Mouse (Mus musculus) adrenal gland, postnatal 25 days (tissue): ENCODE results near the gene Rap2b. TPM values are rescaled to one million over a fixed set of nuclear protein-coding genes. Genes with fewer than 3 reads are reported as not detected.

ENCODE experiments used
- DNase-seq: peaks from one replicate; pipeline ENCODE4 v3.0.0; 2021; ENCODE audit warnings: mixed read lengths
- long read RNA-seq: library from polyadenylated mRNA; stranded (forward); transcript quantifications from one replicate; pipeline ENCODE4 v2.0.0, GENCODE M21; 2021
- total RNA-seq: library from RNA; stranded (reverse); gene quantifications from 2 replicates; pipeline ENCODE4 v1.2.3, GENCODE M21; 2021

Rap2b gene
- total RNA-seq: 4.4 and 5.8 TPM in 2 replicates
- long read RNA-seq, full-length matches to known transcripts: 14 of 14 reads
- long read RNA-seq, partial matches to known transcripts: 0 of 14 reads
- long read RNA-seq, other reads (novel, unspliced or antisense): 0 of 14 reads

DNA sequence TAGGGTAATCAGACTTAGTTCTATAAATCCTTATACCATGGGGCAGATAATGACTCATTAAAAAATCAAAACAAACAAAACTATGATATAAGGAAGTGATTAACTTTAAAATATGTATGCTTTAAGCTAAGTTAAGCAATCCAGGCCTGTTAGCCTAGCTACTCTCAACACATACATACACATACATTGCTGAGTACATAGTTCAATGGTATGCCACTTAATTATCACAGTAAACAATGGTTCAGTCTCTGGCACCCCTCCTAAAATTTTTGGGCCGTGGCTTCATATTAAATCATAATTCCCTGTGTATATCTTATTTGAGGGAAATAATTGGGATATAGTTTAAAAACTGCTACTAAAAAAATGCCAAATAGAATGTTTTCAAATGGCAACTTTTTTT lies at the start of gene Rap2b:
Gene Rap2b (plus strand): TSS at position 301 of the 400 bp plus-strand sequence.
- DNase-seq: no peak

DNA sequence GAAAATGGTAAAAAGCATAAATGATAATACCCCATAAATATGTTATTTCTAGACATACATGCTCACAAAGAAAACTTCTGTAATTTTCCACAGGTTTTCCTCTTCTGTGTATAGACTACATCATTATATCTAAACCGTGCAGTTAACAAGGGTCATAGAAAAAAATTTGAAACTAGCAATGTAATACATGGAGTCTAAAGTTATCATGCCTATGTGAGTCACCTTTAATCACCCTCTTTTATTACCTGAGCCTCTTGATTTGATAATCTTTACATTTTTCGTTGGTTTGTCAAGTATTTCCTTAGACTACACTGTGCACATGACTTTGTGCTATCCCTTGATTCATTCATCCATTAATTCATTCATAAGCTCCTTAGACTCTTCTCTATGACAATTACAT lies 46.4 kb upstream of the Rap2b start:
- DNase-seq: no peak

DNA sequence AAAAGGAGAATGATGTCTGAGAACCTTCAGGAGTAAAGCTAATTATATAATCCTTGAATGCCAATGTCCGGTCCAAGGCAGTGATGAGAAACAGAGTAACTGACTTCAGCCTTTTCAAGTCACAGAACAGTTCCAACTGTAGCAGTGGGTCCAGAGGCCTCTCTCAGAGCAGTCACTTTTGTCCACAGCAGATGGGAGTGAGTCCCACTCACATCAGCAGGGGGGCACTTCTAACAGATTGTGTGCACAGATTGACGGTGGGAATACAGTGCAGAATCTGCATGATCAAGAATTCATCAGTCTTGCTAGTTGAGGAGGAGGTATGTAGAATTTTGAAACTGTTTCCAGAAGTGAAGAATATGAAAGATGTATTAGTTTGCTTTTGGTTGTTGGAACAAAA lies 41.4 kb upstream of the Rap2b start:
- DNase-seq: no peak

DNA sequence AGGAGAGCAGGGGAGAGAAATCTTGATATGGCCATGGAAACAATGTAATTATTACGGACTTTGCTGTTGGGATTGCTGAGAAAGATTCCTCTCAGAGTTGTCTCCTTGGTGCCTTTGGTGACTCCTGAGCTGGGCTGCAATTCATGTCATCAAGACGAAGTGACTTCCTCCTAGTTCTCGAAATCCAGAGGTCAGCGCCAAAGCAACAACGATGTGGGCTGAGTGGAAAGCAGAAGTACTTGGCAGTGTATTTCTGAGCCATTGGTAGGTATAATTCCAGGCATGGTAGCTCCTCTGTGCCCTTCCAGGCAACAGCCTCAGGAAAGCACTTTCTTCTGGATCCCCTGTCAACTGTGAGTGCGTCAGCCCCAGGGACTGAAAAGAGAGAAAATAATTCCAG lies 39.8 kb upstream of the Rap2b start:
- no peak for DNase-seq

DNA sequence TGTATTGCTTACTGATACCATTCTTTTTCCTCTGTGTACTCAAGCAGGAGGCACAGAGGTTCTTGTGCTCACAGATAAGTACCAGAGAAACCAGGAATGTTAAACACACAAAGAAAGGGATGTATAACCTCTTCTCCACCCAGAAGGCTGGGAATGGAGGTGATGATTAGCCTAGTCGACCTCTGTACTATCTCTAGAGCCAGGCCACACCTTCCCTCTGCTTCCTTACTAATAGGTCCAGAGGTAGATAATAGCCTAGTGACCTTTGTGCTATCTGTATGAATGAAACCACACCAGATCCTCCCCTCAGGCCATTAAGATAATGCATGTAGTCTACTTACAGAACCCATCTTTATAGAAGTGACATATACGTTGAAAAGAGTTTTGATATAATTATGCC lies 25.2 kb upstream of the Rap2b start:
- DNase-seq: no peak

DNA sequence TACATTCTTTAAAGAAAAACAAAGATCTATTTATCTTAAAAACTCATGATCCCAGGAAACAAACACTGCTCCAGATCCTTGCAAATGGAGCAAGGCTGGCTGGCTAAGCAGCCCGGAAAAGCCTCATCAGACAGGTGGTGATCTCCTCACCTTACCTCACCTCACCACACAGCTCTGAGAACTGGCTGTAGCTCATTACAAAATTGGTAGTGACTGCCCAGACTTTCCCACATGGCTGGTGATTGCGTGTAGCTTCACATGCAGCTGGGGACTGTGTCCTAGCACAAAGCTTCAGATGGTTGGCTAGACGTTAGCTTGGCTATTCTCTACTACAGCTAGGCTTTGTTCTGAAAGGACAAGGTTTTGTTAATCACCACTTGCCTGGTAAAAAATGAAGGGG lies 24.2 kb upstream of the Rap2b start:
- DNase-seq: no peak

DNA sequence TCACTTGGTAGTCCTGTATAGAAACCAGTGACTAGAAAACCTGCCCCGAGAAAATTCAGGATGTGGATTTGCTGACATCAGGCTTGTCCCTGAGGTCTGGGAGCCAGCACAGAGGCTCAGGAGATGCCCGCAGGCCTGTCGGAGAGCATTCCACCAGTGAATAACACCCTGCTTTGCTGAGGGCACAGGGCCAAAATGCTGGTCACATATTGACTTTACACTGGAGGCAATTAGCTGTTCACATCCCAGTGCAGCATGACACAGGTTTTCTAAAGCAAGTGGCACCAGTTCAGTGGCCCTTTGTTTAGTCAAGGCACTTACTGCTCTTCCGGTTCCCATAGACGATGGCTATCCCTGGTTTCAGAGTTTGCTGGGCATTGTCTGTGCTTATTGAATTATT lies 21.1 kb upstream of the Rap2b start:
- no peak for DNase-seq

DNA sequence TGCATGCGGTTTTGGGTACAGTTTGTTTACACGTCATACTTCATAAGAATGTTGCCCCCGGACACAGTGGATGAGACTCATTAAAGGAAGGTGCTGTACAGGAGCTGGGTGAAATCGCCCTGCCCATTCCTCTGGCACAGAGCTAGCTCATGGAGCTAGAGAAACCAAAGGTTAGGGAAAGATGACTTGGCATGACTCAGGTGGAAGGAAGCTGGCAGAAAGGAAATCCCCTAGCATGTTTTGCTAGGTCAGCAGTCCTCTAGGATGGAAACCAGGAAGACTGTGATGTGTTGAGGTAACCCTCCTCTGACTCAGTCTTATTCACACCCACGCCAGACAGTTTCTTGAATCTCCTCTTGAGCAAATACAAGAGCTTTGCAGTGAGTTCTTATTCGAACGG lies 17.4 kb upstream of the Rap2b start:
- no peak for DNase-seq

DNA sequence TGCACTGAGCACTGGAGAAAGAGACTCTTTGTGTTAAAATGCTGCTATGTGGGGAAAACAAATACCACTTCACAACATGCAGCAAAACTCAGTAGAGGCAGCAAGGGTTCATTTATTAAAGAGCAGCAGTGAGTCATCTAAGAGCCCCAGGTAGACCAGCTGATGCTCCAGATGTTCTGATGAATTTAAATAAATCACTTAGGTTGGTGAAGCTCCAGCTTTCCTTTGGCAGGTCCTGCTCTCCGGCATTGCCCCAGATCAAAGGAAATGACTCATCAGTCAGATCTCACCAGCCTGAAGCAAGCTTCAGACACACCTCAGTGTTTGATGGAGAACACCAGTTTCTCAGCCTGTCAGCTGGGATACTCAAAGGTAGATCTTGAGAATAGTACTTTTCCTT lies 15.8 kb upstream of the Rap2b start:
- DNase-seq: no peak

DNA sequence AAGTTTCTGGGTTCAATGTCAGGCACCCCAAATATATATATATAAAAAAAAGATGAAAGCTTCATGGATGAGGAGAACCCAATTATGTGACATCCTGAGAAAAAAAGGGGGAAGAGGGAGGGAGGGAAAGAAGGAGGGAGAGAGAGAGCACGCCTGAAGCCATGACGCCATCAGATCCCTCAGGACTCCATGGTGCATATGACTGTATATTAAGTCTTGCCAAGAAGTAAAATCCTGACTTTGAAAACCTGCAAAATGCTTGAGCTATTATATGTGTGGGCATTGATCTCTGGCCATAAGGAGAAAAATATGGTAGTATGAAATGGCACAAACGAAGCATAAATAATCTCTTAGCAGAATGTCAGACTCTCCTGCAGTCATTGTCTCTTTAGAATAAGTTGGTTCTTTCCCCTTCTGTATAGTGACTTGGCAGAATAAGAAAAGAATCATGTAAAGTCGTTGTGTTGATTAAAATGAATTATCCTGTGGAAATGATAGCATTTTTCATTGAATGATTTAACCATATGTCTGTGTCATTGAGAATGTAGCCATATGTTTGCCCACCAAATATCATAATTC lies 13.3 kb upstream of the Rap2b start:
- DNase-seq: no peak

DNA sequence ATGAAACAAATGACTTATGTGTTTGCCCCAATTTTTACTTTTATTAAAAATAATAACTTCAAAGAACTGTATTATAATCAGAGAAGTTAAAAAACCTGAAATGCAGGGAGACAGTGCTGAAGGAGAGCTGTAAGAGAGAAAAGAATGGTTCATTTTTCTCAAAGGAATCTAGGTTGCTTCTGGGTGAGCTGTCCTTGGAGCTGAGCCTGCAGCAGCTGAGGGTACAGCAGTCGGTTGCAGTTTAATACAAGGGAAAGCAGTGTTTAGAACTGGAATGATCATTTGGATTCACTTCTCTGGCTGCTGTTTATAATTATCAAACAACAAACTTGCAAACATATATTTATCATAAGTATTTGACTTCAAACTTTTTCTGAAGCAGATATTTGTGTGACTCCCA lies 12.0 kb upstream of the Rap2b start:
- no peak for DNase-seq

DNA sequence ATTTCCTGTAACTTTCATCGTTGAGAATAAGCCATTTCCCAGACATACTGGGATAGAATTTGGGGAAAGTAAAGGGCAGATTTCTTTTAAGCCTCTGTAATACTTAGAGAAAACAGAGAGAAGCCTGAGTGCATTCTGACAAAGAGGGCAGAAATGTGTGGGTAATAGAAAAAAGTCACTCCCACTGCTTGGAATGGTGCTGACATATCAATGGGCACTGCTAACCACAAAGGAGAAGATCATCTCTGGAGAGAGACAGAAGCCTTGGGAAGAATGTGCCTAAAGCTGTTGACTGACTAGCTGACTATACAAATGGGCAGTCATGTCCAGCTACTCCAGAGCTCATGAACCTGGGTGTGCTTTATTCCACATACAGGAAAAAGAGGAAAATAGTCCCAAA lies 6.0 kb upstream of the Rap2b start:
- DNase-seq: no peak

DNA sequence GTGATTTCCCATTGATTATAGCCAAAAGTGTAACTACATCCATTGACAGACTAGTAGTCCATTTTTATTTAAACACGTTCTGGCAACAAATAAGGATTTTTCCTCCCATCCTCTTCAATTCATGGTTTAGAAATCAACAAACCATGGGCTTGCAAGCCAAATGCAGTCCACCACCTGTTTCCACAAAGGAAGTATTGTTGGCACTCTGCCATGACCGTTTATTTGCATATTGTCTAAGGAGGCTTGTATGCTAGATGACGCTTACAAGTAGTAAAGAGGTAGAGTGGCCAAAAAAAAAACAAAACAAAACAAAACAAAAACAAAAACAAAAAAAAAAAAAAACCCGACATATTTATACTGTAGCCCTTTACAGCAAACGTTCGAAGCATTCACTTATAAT lies 3.3 kb upstream of the Rap2b start:
- DNase-seq: no peak

DNA sequence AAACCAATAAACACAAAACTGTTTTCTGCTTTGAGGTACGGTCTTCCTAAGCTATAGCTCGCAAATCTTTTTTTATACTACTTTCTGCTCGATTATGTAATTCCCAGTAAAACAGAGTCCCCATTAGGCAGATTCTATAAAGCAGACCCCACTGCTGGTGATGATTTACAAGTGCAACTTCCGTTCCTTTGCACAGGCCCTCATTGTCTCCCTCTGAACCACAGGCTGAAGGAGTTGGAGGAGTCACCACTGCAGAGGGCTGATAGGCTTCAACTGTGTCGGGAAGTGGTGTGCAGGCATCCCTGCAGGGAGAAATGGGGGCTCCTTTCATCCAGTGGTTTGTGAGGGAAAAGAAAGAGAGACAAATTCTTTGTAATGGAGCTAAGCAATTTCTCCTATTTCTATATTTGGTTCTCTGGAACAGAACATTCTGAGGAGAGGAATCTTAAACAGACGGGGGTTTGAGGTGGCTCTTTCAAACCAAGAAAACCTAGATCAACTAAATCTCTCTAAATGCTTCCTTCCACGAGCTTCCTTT lies 2.6 kb upstream of the Rap2b start:
- DNase-seq: no peak

DNA sequence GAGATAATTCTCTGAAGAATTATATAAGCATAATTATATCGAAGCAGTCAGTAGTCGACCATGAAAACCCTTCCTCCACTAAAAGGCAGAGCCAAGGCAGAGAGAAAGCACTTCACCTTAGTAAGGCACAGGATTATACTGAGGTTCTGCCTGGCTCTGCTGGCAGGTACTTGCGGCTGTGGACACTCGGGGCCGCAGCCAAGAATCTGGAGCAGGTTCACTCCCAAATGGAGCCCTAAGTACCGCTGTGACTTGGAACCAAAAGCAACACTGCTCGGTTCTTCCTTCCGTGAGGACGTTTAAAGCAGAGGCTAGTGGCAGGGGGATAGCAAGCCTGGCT lies 1.4 kb downstream of the Rap2b start:
- peak; percentile 12 for DNase-seq

DNA sequence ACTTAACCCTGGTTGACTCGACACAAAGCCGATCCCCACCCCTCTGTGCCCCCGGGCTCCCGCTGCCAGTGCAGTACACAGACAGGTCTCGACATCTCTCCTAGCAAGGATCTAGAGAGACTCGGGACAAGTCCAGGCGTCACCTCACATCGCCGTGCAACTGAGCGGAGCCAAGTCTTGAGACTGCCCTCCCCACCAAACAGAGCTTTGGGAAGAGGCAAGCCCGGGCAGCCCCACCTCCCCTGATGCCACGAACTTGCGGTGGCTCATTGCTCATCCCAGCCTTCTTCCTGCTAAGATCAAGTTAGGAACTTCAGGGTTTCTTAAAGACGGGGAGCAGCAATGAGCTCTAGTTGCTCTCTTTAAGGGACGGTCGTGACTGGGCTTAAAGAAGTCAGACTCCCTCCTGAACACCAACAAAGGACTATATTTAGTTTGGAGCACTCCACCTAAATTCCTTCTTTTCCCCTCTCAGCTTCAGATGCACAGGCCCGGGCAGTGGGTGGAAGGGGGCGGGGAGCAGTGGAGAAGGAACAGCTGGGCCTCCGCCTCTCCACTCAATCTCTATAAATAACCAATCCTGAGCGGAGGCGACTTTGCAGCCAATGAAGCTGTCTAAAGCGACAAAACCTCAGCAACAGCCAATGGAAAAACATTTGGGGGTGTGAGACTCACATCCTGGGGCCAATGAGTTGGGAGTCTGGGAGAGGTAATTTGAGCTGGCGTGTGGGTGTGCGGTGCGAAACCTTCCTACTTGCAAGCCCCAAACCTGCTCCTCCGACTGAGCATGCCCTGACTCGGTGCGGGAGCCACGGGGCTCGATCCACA lies 1.9 kb downstream of the Rap2b start:
- peak; percentile 85 for DNase-seq

DNA sequence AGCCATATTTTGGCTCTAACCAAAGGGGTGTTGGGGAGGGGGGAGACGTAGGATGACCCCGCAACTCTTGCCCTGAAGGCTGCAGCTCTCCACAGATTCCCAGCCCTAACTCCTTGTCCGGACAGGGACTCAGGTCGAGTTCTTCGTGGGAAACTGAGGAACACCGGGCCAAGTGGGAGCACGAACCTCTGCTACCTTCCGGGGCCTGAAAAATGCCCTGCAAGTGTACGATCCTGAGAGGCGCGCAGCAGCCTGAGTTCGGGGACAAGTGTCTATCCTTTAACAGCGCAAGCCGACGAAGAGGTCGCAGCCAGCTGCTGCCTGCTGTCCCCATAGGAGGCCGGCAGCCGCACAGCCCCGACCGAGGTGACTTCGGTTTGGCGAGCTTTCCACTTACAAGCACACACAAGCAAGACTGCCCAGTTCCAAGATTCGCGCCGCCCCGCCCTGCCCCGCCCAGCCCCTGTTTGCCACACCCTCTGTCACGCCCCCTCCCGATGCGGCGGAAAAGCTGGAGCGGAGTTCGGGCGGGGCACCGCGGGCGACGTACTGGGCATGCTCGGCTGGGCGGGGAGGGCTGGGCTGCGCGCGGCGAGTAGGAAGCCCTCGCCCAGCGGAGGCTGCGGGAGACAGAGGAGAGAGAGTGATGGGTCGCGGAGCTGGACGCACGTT lies 2.7 kb downstream of the Rap2b start:
- DNase-seq: peak; percentile 98

DNA sequence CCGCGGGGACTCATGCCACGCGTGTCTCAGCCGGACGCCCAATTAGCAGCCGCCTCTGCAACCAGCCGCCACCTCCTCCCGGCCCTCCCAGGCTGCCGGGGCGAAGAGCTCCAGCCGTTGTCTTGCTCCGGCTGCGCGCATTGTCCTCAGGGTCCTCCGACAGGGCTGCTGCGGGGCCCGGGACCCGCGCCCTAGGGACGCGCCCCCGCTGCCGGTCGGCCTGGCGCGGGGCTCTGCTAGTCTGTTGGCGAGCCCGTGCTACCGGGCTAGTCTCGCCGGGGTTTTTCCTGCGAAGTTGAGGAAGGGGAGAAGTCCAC lies 3.2 kb downstream of the Rap2b start:
- no peak for DNase-seq

DNA sequence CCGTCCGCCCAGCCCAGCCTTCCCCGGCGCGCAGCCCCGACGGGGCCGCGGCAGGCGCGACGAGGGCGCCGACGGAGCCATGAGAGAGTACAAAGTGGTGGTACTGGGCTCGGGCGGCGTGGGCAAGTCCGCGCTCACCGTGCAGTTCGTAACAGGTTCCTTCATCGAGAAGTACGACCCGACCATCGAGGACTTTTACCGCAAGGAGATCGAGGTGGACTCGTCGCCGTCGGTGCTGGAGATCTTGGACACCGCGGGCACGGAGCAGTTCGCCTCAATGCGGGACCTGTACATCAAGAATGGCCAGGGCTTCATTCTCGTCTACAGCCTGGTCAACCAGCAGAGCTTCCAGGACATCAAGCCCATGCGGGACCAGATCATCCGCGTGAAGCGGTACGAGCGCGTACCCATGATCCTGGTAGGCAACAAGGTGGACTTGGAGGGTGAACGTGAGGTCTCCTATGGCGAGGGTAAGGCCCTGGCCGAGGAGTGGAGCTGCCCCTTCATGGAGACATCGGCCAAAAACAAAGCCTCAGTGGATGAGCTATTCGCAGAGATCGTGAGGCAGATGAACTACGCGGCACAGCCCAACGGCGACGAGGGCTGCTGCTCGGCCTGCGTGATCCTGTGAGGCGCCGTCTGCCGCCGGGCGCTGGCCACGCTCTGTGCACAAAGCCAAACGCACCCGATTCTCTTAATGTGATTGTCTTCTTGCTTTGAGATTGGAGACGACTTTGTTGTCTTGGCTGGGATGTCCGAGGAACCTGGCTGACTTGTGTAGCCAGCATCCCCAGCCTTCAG lies 3.7 kb downstream of the Rap2b start:
- DNase-seq: peak; percentile 47

DNA sequence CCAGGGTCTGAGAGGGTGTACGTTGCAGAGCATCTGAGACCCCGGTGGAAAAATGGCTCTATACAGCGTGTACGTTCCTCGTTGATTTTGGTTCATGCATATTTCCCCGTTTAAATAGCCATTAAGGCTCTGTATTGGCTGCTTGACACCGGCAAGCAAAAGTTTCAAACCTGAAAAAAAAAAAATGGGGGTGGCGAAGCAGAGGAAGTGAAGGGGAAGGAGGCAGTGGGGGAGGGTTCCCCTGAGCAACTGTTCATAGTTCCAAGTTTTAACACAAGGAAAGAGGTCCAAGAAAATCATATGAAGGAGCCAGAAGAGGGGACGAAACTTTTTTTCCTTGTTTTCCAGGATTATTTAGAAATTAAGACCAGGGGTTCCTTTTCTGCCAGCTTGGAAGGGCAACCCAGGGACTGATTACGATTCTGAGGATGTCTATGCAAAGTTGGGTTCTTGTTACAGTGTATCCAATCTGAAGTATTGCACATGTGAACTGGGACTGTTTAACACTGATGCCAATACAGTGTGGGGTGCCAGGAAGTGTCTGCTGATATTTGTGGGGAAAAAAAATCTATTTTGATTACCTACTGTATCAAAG lies 4.4 kb downstream of the Rap2b start, which contains the start of gene B430305J03Rik:
Gene B430305J03Rik (minus strand): TSS at position 173 of the 595 bp plus-strand sequence.
- DNase-seq: no peak

DNA sequence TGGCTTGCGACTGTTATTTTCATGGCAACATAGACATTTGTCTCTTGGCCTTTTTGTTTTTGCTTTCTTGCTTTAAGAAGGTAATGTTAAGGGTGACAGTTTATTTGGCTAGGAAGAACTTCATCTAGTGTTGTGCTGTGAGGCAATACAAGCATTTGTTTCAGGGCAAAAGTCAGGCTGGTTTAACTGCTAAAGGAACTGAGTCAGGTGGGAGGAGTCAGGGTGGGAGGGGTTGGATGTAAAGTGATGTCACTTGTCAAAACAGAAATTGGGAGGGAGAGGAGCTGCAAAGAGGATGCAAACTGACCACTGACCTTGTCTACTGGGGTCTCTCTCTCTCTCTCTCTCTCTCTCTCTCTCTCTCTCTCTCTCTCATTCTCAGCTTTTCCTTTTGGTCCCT lies 7.0 kb downstream of the Rap2b start:
- DNase-seq: no peak

DNA sequence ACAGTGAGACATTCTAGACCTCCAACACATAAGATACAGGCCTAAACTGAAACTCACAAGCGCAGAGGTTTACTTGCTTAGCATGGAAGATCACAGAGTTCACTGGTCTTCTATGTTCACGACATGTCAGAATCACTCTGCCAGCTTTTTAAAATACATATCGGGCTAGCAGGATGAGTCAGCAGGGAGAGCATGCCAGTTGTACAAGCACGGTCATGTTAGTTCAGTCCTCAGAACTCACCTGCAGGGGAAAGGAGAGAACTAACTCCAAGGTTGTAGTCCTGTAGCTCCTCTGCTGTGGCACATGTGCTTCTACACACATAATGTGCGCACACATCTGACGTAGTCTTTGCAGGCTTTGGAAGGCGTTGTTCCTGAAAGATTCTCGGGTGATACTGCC lies 14.6 kb downstream of the Rap2b start:
- no peak for DNase-seq
